Mouse (Mus musculus): ENCODE data around the gene Espn. TPM values are rescaled to one million over a fixed set of nuclear protein-coding genes. Genes with fewer than 3 reads are reported as not detected.

Gene Espn
- total RNA-seq, 1 experiment = 5.6 TPM

DNA sequence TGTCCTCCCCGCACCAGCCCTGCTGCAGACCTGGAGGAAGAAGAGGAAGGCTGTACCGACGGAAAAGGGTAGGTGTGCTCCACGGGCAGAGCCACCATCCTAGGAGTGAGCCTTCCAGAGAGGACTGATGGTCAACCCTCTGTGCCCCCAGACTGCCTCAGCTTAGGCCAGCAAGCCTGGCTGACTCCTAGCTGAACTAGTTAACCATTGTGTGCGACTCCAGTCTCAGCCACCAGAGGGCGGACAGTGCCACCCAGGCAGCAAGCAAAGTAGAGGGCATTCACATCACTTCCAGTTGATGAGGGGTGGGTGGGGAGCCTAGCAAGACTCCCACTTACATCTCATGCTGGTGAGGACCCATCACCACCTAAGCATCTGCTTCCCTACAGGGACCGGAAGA is 49.1 kb downstream of the Espn start:
- DNase-seq (ENCODE audit: low read depth, low spot score) = no peak
- Histone ChIP-seq H3K36me3 (ENCODE audit: control insufficient read depth, insufficient read depth, low read length, poor library complexity, severe bottlenecking) (peaks cover 45% of the 10 kb centered on the region), H3K9ac (ENCODE audit: insufficient read depth, low read depth, low read length, poor library complexity, severe bottlenecking) (no peak overlapping the region), H3K4me3 (ENCODE audit: insufficient read depth in 1 of 2, low read depth in 1 of 2, low read length in 2 of 2, poor library complexity in 1 of 2, severe bottlenecking in 1 of 2) (no peak overlapping the region), H3K4me1 (ENCODE audit: control insufficient read depth in 2 of 2, insufficient read depth in 2 of 2, low read length in 2 of 2, poor library complexity in 1 of 2) (peaks cover 14 to 51% of the 10 kb centered on the region in 2 experiments), H3K27ac (ENCODE audit: insufficient read depth, low read depth, low read length, poor library complexity, severe bottlenecking) (no peak overlapping the region), H3K9me3 (ENCODE audit: control insufficient read depth, insufficient read depth, low read depth, low read length) (no peaks in the 10 kb centered on the region)
- TF ChIP-seq MAFK (IDR thresholded peaks at IDR 0.05; ENCODE audit: insufficient read depth, low read depth, low read length) (no peak), HCFC1 (IDR thresholded peaks at IDR 0.05; ENCODE audit: borderline replicate concordance, insufficient read depth, low read length) (no peak), ZC3H11A (IDR thresholded peaks at IDR 0.05; ENCODE audit: borderline replicate concordance, low read depth, low read length) (no peak)
- in situ Hi-C loops (cut with MboI; ENCODE audit: low sequenced_read_pairs in 2 of 2, unreplicated experiment in 2 of 2) = no loop called here

DNA sequence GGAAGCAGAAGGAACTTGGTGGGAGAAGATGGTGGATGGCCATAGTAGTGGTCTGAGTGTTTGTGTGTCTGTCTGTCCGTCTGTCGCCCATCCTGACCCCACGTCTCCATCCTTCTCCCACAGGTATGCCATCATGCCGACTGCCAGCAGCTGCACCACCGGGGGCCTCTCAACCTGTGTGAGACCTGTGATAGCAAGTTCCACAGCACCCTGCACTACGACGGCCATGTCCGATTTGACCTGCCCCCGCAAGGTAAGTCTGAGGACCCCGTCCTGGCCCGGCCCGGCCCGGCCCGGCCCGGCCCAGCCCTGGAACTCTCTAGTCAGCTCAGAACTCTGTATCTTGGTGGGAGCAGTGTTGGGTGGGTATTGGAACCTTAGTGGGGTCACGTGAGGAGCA is 50.2 kb downstream of the Espn start:
- Histone ChIP-seq H3K27ac (ENCODE audit: insufficient read depth, low read depth, low read length, poor library complexity, severe bottlenecking) (no peak overlapping the region), H3K4me3 (ENCODE audit: insufficient read depth in 1 of 2, low read depth in 1 of 2, low read length in 2 of 2, poor library complexity in 1 of 2, severe bottlenecking in 1 of 2) (no peak overlapping the region), H3K9ac (ENCODE audit: insufficient read depth, low read depth, low read length, poor library complexity, severe bottlenecking) (no peak overlapping the region), H3K9me3 (ENCODE audit: control insufficient read depth, insufficient read depth, low read depth, low read length) (no peaks in the 10 kb centered on the region), H3K4me1 (ENCODE audit: control insufficient read depth in 2 of 2, insufficient read depth in 2 of 2, low read length in 2 of 2, poor library complexity in 1 of 2) (peaks cover 14 to 48% of the 10 kb centered on the region in 2 experiments), H3K36me3 (ENCODE audit: control insufficient read depth, insufficient read depth, low read length, poor library complexity, severe bottlenecking) (peaks cover 39% of the 10 kb centered on the region)
- DNase-seq (ENCODE audit: low read depth, low spot score) = no peak
- TF ChIP-seq ZNF384 (IDR thresholded peaks at IDR 0.05; ENCODE audit: low read depth, low read length) (no peak), CHD2 (IDR thresholded peaks at IDR 0.05; ENCODE audit: low read depth, low read length) (no peak), ZC3H11A (IDR thresholded peaks at IDR 0.05; ENCODE audit: borderline replicate concordance, low read depth, low read length) (no peak), HCFC1 (IDR thresholded peaks at IDR 0.05; ENCODE audit: borderline replicate concordance, insufficient read depth, low read length) (no peak)
- in situ Hi-C loops (cut with MboI; ENCODE audit: low sequenced_read_pairs in 2 of 2, unreplicated experiment in 2 of 2) = no loop called here

DNA sequence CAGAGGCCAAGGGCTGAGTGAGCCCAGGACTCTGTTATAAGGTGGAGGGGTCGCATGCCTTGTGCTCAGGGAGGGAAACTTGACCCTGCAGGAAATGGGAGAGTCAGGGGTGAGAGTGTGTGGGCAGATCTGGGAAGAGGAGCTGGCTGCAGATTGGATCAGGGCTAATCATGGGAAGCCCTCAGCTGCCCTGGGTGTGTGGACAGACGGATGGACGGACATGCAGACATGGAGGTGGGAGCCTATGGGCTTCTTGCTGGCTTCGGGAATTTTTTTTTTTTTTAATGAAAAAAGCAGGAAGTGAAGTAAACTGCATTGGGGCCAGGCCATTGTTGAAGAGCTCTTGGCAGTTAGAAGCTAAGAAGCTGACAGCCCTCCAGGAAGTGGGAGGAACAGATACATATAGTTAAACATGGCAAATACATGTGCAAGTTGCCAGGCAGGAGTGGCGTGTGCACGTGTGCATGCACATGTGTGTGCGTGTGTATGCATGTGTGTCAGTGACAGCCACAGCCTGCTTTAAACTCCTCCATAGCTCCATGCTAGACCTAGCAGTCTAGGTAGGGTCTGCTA is 51.0 kb downstream of the Espn start:
- Histone ChIP-seq H3K4me3 (ENCODE audit: insufficient read depth in 1 of 2, low read depth in 1 of 2, low read length in 2 of 2, poor library complexity in 1 of 2, severe bottlenecking in 1 of 2) (peak overlapping the region in 1 of 2 experiments; percentile 26; a peak in 1 of 4 replicates), H3K36me3 (ENCODE audit: control insufficient read depth, insufficient read depth, low read length, poor library complexity, severe bottlenecking) (peaks cover 34% of the 10 kb centered on the region), H3K27ac (ENCODE audit: insufficient read depth, low read depth, low read length, poor library complexity, severe bottlenecking) (no peak overlapping the region; the same call in 1 of the 2 replicates), H3K9me3 (ENCODE audit: control insufficient read depth, insufficient read depth, low read depth, low read length) (no peaks in the 10 kb centered on the region), H3K4me1 (ENCODE audit: control insufficient read depth in 2 of 2, insufficient read depth in 2 of 2, low read length in 2 of 2, poor library complexity in 1 of 2) (peaks cover 12 to 46% of the 10 kb centered on the region in 2 experiments), H3K9ac (ENCODE audit: insufficient read depth, low read depth, low read length, poor library complexity, severe bottlenecking) (peak overlapping the region; percentile 35; the same call in 1 of the 2 replicates)
- no peak for DNase-seq (ENCODE audit: low read depth, low spot score)
- in situ Hi-C loops (cut with MboI; ENCODE audit: low sequenced_read_pairs in 2 of 2, unreplicated experiment in 2 of 2) = no loop called here
- no peak for TF ChIP-seq MAFK (IDR thresholded peaks at IDR 0.05; ENCODE audit: insufficient read depth, low read depth, low read length)
- no peak for TF ChIP-seq ZC3H11A (IDR thresholded peaks at IDR 0.05; ENCODE audit: borderline replicate concordance, low read depth, low read length)
- TF ChIP-seq HCFC1 (IDR thresholded peaks at IDR 0.05; ENCODE audit: borderline replicate concordance, insufficient read depth, low read length) = no peak
- TF ChIP-seq ZNF384 (IDR thresholded peaks at IDR 0.05; ENCODE audit: low read depth, low read length) = no peak
- no peak for TF ChIP-seq CHD2 (IDR thresholded peaks at IDR 0.05; ENCODE audit: low read depth, low read length)

DNA sequence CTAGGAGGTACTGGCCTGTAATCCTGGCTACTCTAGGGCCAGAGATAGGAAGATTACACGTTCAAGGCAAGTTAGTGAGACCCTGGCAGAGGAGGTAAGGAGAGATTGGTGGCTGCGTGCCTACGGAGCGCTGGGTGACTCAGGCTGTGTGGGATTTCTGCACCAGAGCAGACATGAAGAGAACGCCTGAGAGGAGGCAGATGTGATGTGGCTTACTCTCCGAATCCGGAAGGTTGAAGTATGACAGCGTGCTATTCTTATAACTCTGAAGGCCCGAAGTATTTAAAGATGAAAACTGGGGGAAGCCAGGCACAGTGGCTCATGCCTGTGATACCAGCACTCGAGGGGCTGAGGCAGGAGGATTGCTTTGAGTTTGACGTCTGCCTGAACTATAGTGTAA is 51.6 kb downstream of the Espn start:
- in situ Hi-C loops (cut with MboI; ENCODE audit: low sequenced_read_pairs in 2 of 2, unreplicated experiment in 2 of 2) = no loop called here
- no peak for DNase-seq (ENCODE audit: low read depth, low spot score)
- Histone ChIP-seq H3K36me3 (ENCODE audit: control insufficient read depth, insufficient read depth, low read length, poor library complexity, severe bottlenecking) (peaks cover 29% of the 10 kb centered on the region), H3K9me3 (ENCODE audit: control insufficient read depth, insufficient read depth, low read depth, low read length) (no peaks in the 10 kb centered on the region), H3K27ac (ENCODE audit: insufficient read depth, low read depth, low read length, poor library complexity, severe bottlenecking) (peak overlapping the region; percentile 40; the same call in 1 of the 2 replicates), H3K9ac (ENCODE audit: insufficient read depth, low read depth, low read length, poor library complexity, severe bottlenecking) (peak overlapping the region; percentile 35; the same call in 1 of the 2 replicates), H3K4me1 (ENCODE audit: control insufficient read depth in 2 of 2, insufficient read depth in 2 of 2, low read length in 2 of 2, poor library complexity in 1 of 2) (peaks cover 12 to 48% of the 10 kb centered on the region in 2 experiments), H3K4me3 (ENCODE audit: insufficient read depth in 1 of 2, low read depth in 1 of 2, low read length in 2 of 2, poor library complexity in 1 of 2, severe bottlenecking in 1 of 2) (peak overlapping the region in 1 of 2 experiments; percentile 26; a peak in 1 of 4 replicates)
- TF ChIP-seq MAFK (IDR thresholded peaks at IDR 0.05; ENCODE audit: insufficient read depth, low read depth, low read length) (no peak), HCFC1 (IDR thresholded peaks at IDR 0.05; ENCODE audit: borderline replicate concordance, insufficient read depth, low read length) (no peak), ZNF384 (IDR thresholded peaks at IDR 0.05; ENCODE audit: low read depth, low read length) (no peak), ZC3H11A (IDR thresholded peaks at IDR 0.05; ENCODE audit: borderline replicate concordance, low read depth, low read length) (no peak), CHD2 (IDR thresholded peaks at IDR 0.05; ENCODE audit: low read depth, low read length) (no peak)
